Mouse (Mus musculus): ENCODE measurements at regions not wholly inside any gene's neighbourhood (a gene's known extent, or its start where the extent isn't known, plus 50 kb on each side); places are given as distances from the start of the nearest gene placed in this dataset.
"Not testable (repeated sequence)": the region's sequence is repeated elsewhere in the genome, so short reads cannot be mapped to it uniquely, and the experiment has no call there.

GRCm38 (mm10) chr8:93443631-93444030 lies 64.1 kb upstream of the Ces1h start:
- not testable (repeated sequence) for DNase-seq (ENCODE audit: low spot score in 2 of 2)

GRCm38 (mm10) chr8:93441936-93442335 lies 62.4 kb upstream of the Ces1h start:
- no peak for DNase-seq (ENCODE audit: low spot score in 2 of 2)

- DNase-seq (ENCODE audit: low spot score in 2 of 2), result not testable (repeated sequence)
Measured at GRCm38 (mm10) chr8:93436586-93436985, 57.1 kb upstream of the Ces1h start.

GRCm38 (mm10) chr8:93430637-93431036 lies 51.1 kb upstream of the Ces1h start:
- DNase-seq (ENCODE audit: low spot score in 2 of 2), result peak; percentile 87

Data from right cerebral cortex, adult 2 months (tissue).